Mouse (Mus musculus) kidney, adult 11 months (tissue): ENCODE measurements around the gene Actg1.

Source experiments
- DNase-seq: peaks from one replicate; pipeline ENCODE4 v3.0.0; 2022

Actg1 gene

GRCm38 (mm10) chr11:120344310-120344920, 3.9 kb downstream of the Actg1 start:
- DNase-seq, result peak; percentile 12

GRCm38 (mm10) chr11:120343519-120344309, 4.6 kb downstream of the Actg1 start:
- DNase-seq, result peak; percentile 8

GRCm38 (mm10) chr11:120342656-120343160, 5.6 kb downstream of the Actg1 start:
- peak; percentile 1 for DNase-seq

GRCm38 (mm10) chr11:120341661-120342060, 6.7 kb downstream of the Actg1 start:
- peak; percentile 0 for DNase-seq

- peak; percentile 90 for DNase-seq
Measured at GRCm38 (mm10) chr11:120339978-120340513, 8.3 kb downstream of the Actg1 start.

- DNase-seq, result peak; percentile 1
Measured at GRCm38 (mm10) chr11:120338786-120339185, 9.6 kb downstream of the Actg1 start.

GRCm38 (mm10) chr11:120337447-120337846, 10.9 kb downstream of the Actg1 start:
- DNase-seq, result peak; percentile 2

- DNase-seq, result peak; percentile 2
Measured at GRCm38 (mm10) chr11:120335431-120336021, 12.8 kb downstream of the Actg1 start.

GRCm38 (mm10) chr11:120320156-120320555, 28.2 kb downstream of the Actg1 start:
- peak; percentile 1 for DNase-seq

GRCm38 (mm10) chr11:120319310-120319709, 29.0 kb downstream of the Actg1 start:
- no peak for DNase-seq

GRCm38 (mm10) chr11:120317456-120317855, 30.9 kb downstream of the Actg1 start:
- peak; percentile 1 for DNase-seq

- peak; percentile 38 for DNase-seq
Measured at GRCm38 (mm10) chr11:120316690-120317254, 31.6 kb downstream of the Actg1 start.

- DNase-seq, result peak; percentile 96
Measured at GRCm38 (mm10) chr11:120315832-120316689, 32.3 kb downstream of the Actg1 start.

- DNase-seq, result peak; percentile 18
Measured at GRCm38 (mm10) chr11:120315416-120315761, 33.0 kb downstream of the Actg1 start.

GRCm38 (mm10) chr11:120314721-120315415, 33.5 kb downstream of the Actg1 start:
- DNase-seq, result peak; percentile 5

GRCm38 (mm10) chr11:120313906-120314685, 34.2 kb downstream of the Actg1 start:
- DNase-seq, result peak; percentile 1

GRCm38 (mm10) chr11:120312069-120312468, 36.3 kb downstream of the Actg1 start:
- DNase-seq, result peak; percentile 2

- peak; percentile 15 for DNase-seq
Measured at GRCm38 (mm10) chr11:120311561-120311960, 36.8 kb downstream of the Actg1 start.

GRCm38 (mm10) chr11:120310813-120311312, 37.5 kb downstream of the Actg1 start:
- peak; percentile 91 for DNase-seq
